Mouse (Mus musculus): ENCODE measurements around the gene Zfp189.

DNA sequence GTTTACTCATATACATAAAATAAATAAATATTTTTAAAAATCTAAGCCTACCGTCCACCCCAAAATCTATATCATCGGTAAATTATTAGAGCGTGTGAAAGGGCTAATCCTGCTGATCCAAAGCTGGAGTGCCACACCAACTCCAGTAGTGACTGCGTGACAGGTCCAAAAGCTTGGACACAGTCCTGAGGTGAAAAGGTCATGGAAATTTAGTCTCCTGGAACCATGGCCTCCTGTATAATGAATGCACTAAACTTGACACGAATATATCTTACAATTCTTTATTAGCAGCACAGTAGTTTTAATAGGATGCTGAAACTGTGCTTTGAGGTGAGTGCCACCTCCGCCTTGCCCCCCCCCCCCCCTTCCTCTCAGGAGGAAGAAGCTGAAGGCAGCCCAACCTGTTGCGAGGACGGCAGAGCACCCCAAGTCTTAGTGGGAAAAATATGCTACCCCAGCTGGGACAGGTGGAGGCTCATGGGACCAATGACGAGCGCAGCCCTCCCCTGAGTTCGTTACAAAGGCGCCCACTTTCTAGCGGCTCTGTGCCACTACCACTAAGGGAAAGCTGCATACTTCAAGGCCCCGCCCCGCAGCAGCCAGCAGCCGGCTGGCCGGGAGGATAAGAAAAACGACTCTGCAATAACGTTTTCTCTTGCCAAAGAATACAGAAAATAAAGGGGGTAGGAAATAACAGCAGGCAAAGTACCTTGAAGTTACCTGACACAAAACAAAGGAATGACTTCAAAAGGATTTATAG is 42.7 kb upstream of the Zfp189 start:
- TF ChIP-seq CTCF (IDR thresholded peaks at IDR 0.05; ENCODE audit: control insufficient read depth, insufficient read depth, low read length) (no peak), POLR2A (IDR thresholded peaks at IDR 0.05; ENCODE audit: borderline replicate concordance, control insufficient read depth, low read depth, low read length) (no peak)
